Mouse (Mus musculus): ENCODE measurements at regions not wholly inside any gene's neighbourhood (a gene's known extent, or its start where the extent isn't known, plus 50 kb on each side); places are given as distances from the start of the nearest gene placed in this dataset.

DNA sequence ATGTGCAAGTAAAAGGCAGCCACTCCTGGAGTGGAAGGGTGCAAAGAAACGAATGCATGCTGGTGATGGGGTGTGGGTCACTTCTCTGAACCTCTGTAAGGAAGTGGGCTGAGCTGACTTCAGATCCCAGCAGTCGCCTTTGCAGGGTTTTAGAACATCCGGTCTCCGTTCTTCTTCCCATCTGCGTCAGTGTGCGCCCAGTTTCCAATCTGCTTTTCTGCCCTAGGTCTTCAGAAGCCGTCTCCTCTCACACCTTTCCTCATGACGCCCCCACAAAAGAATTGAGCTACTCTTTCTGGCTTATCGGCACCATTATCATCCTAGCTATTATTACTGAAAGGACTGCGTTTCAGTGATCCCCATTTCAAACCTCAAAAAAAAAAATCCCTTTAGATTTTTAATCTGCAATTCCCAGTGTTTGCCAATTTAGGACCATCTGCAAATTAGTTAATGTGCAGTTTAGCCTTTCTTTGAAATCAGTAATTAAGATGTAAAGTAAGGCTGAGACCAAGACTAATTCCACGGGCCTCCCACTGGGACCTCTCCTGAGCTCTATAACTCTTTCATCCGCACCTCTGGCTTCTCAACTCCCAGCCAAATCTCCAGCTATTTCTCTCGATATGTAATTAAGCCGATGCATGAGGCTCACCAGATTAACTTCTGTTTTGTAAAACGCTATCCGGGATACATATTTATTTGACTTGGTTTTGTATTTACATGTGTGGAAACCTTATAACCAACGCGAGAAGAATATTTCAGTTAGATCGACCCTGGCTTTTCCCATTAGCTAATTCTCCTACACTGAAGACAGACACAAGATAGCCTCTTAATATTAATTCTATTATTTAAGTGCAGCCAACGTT, 185.7 kb upstream of the Ednrb start:
- intact Hi-C loops (cut with DNase I) = loop anchor here (1.0 to 10.0 kb wide), 7 partner anchors 83 to 585 kb away; partner anchors contain the start of gene Pou4f1
- DNase-seq (ENCODE audit: low spot score) = no peak

DNA sequence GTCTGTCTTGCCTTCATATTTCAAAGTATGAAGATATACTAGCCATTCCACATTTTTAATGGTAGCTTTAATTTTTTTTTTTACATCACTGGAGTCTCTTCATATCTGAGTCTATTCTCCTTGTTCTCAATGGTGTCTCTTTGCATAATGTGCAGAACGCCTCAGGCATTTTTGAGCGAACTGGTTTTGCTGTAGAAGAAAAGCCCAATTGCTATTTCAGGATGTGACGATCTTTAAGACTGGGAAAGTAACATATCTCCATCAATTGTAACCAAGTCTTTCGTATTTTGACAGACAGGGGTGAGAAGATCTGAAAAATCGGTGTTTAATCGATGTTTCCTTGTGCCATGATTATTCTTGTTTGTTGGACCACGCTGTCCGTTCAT, 183.7 kb upstream of the Ednrb start:
- intact Hi-C loops (cut with DNase I) = loop anchor here (2.0 to 5.0 kb wide), 5 partner anchors 81 to 241 kb away; no protein-coding TSS in a partner anchor
- no peak for DNase-seq (ENCODE audit: low spot score)

DNA sequence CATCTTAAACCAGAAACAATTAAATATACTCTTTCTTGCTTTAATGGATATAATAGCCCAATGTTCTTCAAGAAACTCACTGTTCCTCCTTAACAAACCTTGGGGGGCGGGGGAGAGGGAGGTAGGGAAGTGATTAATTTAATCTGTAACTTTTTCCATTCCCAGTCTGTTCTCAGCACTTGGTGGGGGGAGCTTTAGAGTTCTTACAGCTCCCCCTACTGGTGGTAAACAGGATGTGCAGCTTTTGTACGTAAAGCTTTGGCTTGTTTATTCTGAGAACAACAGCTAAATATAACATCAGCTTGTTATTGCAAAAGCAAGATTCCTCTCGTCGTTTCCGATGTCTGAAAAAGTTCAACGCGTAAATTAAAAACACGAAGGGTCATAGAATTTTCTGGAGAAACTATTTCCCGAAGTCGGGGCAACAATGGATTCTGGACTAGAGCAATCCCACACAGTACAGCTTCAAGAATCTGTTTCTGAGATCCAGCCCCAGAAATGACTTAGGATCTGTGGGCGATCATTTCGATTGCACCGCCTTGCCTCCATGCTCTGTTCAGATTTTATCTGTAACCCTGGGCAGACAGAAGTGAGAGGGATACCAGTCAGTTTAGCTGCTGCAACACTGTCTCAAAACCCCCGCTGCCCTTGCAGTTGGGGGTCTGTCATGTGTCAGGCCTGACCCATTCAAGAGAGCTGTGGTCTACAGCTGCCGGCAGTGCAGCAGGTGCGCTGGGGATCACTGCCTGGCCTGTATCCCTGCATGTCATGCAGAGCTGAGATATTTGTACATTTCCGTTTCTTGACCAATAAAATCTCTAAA, 183.1 kb upstream of the Ednrb start:
- intact Hi-C loops (cut with DNase I) = loop anchor here (2.0 to 5.0 kb wide), 5 partner anchors 80 to 240 kb away; no protein-coding TSS in a partner anchor
- peak; percentile 4 for DNase-seq (ENCODE audit: low spot score)

DNA sequence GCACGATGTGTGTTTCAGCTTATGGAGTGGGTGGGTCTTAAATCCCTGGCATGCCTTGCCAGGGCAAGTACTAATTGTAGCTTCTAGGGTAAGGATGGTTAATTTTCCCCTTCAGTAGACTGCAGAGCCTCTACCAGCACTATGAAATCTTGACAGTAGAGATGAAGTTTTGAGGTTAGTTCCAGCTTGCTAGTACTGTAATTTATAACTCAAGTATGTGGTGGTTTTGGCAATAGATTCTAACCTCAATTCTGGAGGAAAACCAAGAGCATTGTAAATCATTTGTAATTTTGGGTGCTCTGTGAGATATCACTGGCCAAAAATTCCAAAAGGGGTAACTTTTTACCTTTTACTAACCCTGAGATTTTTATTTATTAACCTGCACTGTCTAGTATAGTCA, 164.3 kb upstream of the Ednrb start:
- intact Hi-C loops (cut with DNase I) = no loop called here
- no peak for DNase-seq (ENCODE audit: low spot score)

DNA sequence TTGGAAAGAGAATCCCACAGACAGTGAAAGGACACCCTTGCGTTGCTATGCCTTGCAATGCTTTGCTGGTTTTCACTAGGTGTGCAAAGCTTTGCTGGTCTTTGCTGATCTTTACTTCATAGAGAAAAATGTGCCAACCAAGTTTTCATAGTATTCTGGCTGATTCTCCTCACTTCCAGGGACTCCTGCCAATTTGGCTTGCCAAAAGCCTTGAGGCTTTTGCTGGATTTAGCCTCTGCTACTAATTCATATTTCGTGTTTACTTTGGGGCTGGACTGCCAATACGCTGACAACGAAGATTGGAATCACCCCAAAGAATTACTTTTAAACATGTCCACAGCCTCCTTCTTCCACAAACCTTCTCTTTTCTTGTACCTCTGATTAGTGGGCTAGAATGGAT, 162.2 kb upstream of the Ednrb start:
- DNase-seq (ENCODE audit: low spot score) = no peak
- intact Hi-C loops (cut with DNase I) = no loop called here

DNA sequence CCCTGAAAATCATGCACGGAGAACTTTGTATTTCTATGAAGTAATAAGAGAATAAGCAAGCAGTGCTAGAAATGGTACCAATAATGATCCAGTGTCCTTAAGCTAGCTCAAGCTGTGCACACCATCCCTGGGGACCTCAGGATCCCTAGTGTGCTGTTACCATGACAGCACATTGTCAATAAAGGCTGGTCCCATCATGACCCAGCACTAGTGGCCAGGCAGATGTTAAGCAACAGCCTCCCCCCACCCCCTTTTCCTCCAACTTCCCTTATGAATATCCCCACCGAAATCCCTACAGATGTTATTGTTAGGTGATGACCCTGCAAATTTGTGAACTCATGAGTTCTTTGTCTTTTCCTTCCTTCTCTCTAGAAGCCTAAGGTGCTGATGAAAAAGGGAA, 160.9 kb upstream of the Ednrb start:
- DNase-seq (ENCODE audit: low spot score) = no peak
- intact Hi-C loops (cut with DNase I) = no loop called here

DNA sequence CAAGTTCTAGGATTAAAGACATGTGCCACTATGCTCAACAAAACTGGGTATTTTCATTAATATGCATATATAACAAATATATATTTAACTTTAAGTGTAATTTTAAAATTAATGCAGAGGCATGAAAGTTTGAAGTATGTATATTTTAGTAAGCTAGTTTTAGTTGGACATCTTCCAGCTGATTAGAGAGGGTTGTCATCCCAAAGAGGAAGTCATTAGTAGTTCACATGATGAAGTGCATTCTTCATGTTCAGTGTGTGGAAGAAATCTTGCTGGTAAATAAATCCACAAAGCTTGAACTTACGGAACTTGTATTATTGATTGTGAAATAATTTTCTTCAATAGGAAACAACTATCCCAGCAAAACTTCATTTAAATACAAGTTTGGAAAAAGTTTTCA, 158.2 kb upstream of the Ednrb start:
- DNase-seq (ENCODE audit: low spot score) = no peak
- intact Hi-C loops (cut with DNase I) = no loop called here

DNA sequence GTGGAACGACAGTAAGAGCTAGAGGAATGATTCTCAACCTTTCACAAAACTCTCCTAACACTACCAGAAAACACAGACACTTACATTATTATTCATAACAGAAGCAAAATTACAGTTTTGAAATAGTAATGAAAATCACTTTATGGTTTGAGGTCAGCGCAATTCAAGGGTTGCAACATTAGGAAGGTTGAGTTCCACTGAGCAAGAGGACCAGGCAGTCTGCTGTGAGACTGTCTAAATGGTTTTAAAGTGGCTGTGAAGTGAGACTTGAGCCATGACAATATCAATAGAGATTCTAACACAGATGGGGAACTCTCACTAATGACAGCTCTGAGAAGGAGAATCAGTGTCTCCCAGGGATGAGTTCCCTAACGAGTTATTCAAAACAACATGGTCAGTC, 146.2 kb upstream of the Ednrb start:
- DNase-seq (ENCODE audit: low spot score) = no peak
- intact Hi-C loops (cut with DNase I) = no loop called here

DNA sequence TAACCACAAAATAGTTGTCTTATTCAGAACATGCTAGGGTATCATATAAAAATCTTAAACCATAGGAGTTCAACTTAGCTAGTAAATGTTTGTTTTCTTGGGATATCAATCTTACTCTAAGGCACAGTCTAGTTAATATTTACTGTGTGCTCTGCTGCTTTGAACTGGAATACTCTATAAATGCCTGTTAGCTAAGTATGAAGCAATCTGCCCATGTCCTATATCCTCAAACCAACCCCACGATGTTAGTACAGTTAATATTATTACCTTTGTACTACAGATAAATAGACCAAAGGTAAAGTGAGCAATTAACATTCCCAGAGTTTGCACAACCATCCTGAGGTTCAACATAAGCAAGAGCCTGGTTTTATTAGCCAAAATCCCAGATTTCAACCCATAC, 145.7 kb upstream of the Ednrb start:
- DNase-seq (ENCODE audit: low spot score) = no peak
- intact Hi-C loops (cut with DNase I) = no loop called here

DNA sequence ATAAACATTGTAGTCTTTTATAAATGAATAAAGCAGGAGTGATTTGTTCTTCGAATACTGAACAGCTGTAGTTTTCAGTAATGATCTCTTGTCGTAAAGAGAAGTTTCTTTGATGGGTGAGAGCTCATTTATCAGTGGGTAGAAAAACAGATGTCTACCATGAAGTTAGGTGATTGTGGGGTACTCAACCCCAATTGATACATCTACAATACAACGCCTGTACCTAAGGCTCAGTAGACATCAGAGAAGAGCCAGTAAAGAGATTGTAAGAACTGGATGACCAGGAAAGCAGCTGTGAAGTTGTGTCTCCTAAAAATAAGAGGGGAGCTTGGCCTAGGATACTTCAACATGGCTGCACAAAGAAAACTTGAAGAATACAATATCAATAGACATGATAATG, 143.1 kb upstream of the Ednrb start:
- intact Hi-C loops (cut with DNase I) = no loop called here
- DNase-seq (ENCODE audit: low spot score) = no peak

DNA sequence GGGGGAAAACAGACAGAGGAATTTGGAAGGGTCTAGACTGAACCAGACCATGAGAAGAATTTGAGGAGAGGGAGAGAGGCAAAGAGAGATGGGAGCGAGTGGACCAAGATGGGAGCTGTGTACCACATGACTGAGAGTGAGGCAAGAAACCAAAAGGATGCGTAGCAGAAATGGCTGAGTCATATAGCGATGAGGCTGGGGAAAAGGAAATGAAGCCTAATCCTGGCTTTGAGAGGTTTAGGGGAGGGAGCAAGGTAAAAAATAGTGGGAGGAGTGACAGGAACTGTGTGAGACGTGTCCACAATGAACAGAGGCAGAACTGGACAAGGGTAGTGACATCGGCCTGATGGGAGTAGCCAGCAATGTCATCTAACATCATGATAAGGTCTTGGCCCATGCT, 140.1 kb upstream of the Ednrb start:
- DNase-seq (ENCODE audit: low spot score) = no peak
- intact Hi-C loops (cut with DNase I) = no loop called here

DNA sequence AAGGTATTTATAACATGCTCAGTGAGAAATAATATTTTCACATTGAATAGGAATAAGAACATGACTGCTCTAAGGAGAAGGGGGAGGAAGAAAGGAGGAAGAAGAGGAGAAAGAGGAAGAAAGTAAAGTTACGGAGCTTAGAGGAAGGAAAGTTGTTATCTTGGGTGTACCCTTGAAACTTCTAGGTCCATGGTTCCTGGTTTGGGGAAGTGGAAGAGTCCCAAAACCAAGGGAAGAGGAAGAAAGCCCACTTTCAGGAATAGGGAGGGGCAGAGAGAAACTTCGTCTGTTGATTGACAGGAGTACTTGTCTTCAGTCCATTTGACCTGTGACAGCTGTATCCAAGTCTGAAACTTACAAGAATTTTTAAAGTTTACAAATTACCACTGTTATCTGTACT, 134.6 kb upstream of the Ednrb start:
- intact Hi-C loops (cut with DNase I) = no loop called here
- no peak for DNase-seq (ENCODE audit: low spot score)

DNA sequence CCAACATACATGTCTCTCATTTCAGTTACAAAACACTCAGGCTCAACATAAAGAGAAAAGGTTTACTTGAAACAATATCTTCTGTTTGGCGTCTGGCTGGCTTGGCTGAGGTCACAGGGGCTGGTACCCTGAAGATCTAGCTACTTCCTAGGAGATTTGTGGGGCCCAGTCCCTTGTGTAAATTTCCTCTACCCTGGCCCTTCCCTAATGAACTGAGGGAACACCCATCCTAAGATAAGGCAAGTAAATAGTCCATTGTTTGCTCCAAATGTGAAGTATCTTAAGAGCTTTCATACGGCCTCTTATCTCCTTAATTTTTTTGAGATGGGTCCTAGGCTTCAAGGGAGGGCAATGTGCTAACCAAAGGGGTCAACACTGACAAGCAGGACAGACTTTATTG, 133.6 kb upstream of the Ednrb start:
- intact Hi-C loops (cut with DNase I) = no loop called here
- no peak for DNase-seq (ENCODE audit: low spot score)

DNA sequence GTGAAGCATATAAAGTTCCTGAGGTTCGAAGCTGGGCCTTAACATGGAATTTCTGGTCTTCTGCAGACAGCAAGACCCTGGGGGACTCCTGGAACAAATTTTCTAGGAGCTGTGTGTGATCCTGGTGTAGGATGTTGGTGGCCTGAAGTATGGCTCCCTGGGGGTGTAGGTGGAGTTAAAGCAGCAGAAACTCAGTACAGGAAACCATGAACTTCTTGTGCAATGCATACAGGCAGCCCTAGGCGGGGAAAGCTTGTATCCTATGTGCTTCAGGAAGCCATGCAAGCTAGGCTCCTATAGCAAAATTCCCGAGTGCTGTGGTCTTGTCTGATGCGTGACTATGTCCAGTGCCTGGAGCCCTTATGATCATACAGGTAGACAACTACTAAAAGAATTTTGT, 129.8 kb upstream of the Ednrb start:
- intact Hi-C loops (cut with DNase I) = no loop called here
- no peak for DNase-seq (ENCODE audit: low spot score)

DNA sequence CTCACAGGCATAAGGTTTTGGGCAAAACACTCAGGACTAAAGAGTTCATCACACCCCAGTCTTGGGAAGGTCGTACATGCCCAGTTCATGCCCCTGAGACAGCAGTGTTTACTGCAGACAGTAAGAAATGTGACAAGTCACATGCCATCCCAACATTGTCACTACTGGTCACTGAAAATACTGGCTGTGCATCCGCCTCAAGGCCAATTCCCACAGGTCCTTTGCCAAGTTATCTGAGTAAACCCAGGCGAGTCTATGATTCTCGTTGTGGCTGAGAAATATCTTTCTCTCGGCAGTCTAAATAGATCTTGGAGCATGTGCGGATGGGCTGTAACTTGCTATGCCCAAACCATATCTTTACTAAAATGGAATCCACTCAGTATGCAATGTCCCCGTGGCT, 128.9 kb upstream of the Ednrb start:
- intact Hi-C loops (cut with DNase I) = no loop called here
- no peak for DNase-seq (ENCODE audit: low spot score)

DNA sequence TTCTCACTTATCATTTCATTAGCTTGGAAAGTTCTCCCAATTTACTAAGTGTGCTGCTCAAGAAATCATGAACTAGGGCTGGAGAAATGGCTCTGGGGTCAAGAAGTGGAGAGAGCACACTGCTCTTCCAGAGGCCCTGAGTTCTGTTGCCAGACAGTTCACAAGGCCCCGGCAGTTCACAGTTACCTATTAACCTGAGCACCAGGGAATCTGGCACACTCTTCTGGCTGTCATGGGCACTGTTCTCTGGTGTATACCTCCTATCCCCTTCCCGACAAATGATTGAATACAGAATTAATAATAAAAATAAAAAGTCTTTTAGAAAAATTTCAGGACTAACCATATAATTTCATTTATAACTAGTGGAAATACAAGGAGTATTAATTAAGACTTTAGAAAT, 125.1 kb upstream of the Ednrb start:
- DNase-seq (ENCODE audit: low spot score) = no peak
- intact Hi-C loops (cut with DNase I) = no loop called here

DNA sequence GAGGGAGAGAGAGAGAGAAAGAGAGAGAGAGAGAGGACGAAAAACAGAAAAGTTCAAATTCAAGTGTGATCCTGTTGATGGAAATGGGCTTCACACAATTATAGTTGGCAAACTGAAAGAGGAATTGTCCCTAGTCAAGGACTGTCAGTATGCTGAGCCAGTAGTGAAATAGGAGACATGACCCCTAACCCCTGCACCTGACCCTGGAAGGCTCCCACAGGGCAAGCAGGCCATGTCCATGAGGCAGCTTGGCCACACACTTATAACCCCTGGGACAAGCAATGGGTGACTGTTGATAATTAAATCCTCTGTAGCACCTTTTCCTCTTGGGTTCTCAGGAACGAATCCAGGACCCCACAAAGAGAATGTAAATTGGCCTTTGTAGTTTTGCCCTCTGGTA, 122.1 kb upstream of the Ednrb start:
- no peak for DNase-seq (ENCODE audit: low spot score)

DNA sequence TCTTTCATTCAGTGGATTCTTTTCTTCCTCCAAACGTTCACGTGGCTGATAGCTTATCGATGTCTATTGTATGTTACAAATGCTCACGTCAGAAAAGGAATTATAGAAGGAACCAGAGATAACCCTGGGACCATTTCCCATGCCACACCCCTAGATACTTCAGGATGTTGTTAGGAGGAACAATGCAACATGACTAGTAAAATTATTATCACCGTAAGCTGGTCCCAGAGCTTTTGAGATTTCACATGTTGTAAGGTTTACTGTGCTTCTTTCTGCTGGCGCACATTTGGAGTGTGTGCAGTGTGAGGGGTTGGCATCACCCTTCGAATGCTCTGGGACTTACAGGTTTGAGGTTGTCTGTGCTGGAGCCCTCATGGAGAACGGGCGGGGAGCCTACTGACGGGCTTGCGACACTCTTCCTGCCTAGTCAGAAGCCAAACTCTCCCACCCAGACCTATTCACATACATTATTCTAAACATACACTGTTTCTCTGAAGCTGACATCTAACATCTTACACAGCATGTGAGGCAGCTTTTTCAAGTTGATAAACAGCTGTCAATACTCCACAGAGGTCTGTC, 118.2 kb upstream of the Ednrb start:
- intact Hi-C loops (cut with DNase I) = no loop called here
- DNase-seq (ENCODE audit: low spot score) = no peak

More for the DNA sequence above, 122.1 kb upstream of the Ednrb start:
- intact Hi-C loops (cut with DNase I) = no loop called here

DNA sequence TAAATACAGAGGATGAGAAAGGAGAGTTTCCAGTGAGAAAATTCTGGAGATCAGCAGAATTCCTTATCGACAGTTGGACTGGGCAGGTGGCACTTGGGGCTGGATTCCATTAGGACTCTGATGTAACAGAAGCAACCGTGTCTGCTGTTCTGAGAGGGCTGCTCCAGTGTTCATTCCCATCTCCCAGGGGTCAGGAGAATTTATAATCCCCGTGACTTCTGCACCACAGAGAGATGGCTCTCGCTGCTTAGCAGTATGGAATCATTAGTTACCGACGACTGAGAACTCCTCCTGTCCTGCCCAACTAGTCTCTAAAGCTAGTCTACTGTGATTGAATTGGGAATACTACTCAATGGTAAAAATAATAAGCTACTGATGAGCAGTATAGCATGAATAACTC, 107.7 kb upstream of the Ednrb start:
- intact Hi-C loops (cut with DNase I) = no loop called here
- no peak for DNase-seq (ENCODE audit: low spot score)

DNA sequence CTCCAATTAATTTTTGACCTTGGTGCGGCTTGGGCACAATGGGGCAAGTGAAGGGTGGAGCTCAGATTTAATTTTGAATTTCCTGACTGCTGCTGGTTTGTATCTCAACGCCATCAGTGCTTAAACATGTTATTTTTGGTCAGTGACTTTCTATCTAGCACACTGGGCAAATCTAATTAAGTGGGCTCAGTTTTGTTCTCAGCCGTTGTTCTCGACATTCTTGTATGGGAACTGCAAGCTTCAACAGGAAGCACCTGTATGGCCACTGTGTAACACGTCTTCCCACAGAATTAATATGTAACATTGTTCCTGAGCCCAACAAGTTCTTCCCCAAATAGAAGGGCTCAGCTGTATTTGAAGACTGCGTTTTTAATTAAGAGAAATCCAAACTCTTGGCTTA, 105.7 kb upstream of the Ednrb start:
- no peak for DNase-seq (ENCODE audit: low spot score)
- intact Hi-C loops (cut with DNase I) = loop anchor here (5.0 kb wide), 1 partner anchor 77 kb away; no protein-coding TSS in a partner anchor

Data from heart, postnatal 25 days (tissue).